Comparison of ENCODE assay signal across 15 mouse cellular contexts in the genomic region with DNA sequence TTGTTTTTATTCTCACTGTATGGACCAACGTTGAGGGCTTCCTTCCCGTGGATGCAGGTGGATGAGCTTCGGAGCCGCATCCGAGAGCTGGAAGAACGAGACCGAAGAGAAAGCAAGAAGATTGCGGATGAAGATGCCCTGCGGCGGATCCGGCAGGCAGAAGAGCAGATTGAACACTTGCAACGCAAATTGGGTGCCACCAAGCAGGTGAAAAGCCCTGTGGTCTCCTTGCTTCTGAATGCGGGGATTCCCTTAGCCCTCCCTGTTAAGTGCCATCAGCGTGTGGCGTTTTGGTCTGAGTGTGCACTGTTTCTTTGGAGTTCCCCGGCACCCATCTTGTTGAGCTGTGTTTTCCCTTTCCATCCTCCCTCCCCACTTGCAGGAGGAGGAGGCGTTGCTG.
"Had no signal": no experiment of that assay in that cellular context is flagged by ENCODE, and none has a peak within 500 bp of the region (broad histone marks: within the 10 kb centered on the region; RNA-seq: fewer than 3 reads in every experiment).

No protein-coding gene starts in this region.

- H3K4me2 ChIP-seq: neural tube, embryonic 15.5 days; stomach, embryonic 15.5 days had no signal

- H3K4me3 ChIP-seq: neural tube, embryonic 15.5 days; stomach, embryonic 15.5 days had no signal

- DNase-seq: retina, postnatal 1 day; right cerebral cortex, adult 18-20 months; right cerebral cortex, postnatal 14 days; right cerebral cortex, postnatal 25 days; right cerebral cortex, postnatal 4 days; spleen, adult 18-20 months; thymus, adult 18-20 months; thymus, adult 2 months; thymus, postnatal 14 days; thymus, postnatal 25 days; thymus, postnatal 36 days; thymus, postnatal 4 days had no signal

- H3K9me3 ChIP-seq: neural tube, embryonic 15.5 days; stomach, embryonic 15.5 days had no signal

- H3K27me3 ChIP-seq: neural tube, embryonic 15.5 days; stomach, embryonic 15.5 days had no signal

- H3K9ac ChIP-seq: neural tube, embryonic 15.5 days; stomach, embryonic 15.5 days had no signal

- H3K4me1 ChIP-seq: neural tube, embryonic 15.5 days; stomach, embryonic 15.5 days had no signal

- H3K27ac ChIP-seq: neural tube, embryonic 15.5 days; stomach, embryonic 15.5 days; stomach, postnatal 0 days had no signal
